In genomic region chr4:63124861-63125466, GRCm38 (mm10) we compare ENCODE assay signal across 17 mouse cellular contexts. TPM values are rescaled to one million over a fixed set of nuclear protein-coding genes. Genes with fewer than 3 reads are reported as not detected.
DNase-seq lines count a peak whose midpoint lies in the region; ATAC-seq lines count a peak whose summit lies in the region.
"Had no signal": no experiment of that assay in that cellular context is flagged by ENCODE, and none has a peak within 500 bp of the region (broad histone marks: within the 10 kb centered on the region; RNA-seq: fewer than 3 reads in every experiment).

No protein-coding gene starts in this region.

- H3K27me3 ChIP-seq in hindbrain, embryonic 16.5 days (replicated peaks; ENCODE audit: control insufficient read depth, insufficient read depth, low read length) = no peaks in the 10 kb centered on the region
- no peaks in the 10 kb centered on the region for H3K27me3 ChIP-seq in hindbrain, embryonic 10.5 days (ENCODE audit: insufficient read depth, poor library complexity, severe bottlenecking)
- peaks cover 63% of the 10 kb centered on the region for H3K27me3 ChIP-seq in midbrain, embryonic 10.5 days (ENCODE audit: low read depth, poor library complexity, severe bottlenecking)
- H3K27me3 ChIP-seq: embryonic facial prominence, embryonic 12.5 days; limb, embryonic 12.5 days; neural tube, embryonic 13.5 days had no signal

- peak; percentile 50; the same call in 1 of the 2 replicates for ATAC-seq in hindbrain, embryonic 16.5 days

- H3K36me3 ChIP-seq in hindbrain, embryonic 16.5 days (ENCODE audit: control insufficient read depth, insufficient read depth, low read length) = 0 out of 2 replicates have a peak, but pooled peaks cover 5% of the 10 kb centered on the region
- peaks cover 58% of the 10 kb centered on the region for H3K36me3 ChIP-seq in hindbrain, embryonic 10.5 days
- peaks cover 40% of the 10 kb centered on the region for H3K36me3 ChIP-seq in midbrain, embryonic 10.5 days
- H3K36me3 ChIP-seq: G1E had no signal

- H3K4me1 ChIP-seq in hindbrain, embryonic 16.5 days (ENCODE audit: control insufficient read depth, insufficient read depth, low read depth, low read length) = no peaks in the 10 kb centered on the region
- H3K4me1 ChIP-seq in hindbrain, embryonic 10.5 days (replicated peaks) = no peaks in the 10 kb centered on the region
- H3K4me1 ChIP-seq in midbrain, embryonic 10.5 days = peaks cover 14% of the 10 kb centered on the region
- H3K4me1 ChIP-seq: embryonic facial prominence, embryonic 12.5 days; heart, embryonic 10.5 days; limb, embryonic 12.5 days; neural tube, embryonic 13.5 days had no signal

- 75% methylated on average over 8 of the region's 8 CpGs for WGBS in hindbrain, embryonic 16.5 days
- whole genome bisulfite sequencing in hindbrain, embryonic 10.5 days = 79% methylated on average over 8 of the region's 8 CpGs
- 27% methylated on average over 8 of the region's 8 CpGs for WGBS in midbrain, embryonic 10.5 days

- H3K4me2 ChIP-seq in hindbrain, embryonic 16.5 days (ENCODE audit: low read length) = no peak overlapping the region
- H3K4me2 ChIP-seq: embryonic facial prominence, embryonic 12.5 days; limb, embryonic 12.5 days; neural tube, embryonic 13.5 days had no signal

- H3K27ac ChIP-seq in hindbrain, embryonic 16.5 days (ENCODE audit: low read depth, low read length) = no peak overlapping the region
- no peak overlapping the region for H3K27ac ChIP-seq in hindbrain, embryonic 10.5 days
- no peak overlapping the region for H3K27ac ChIP-seq in midbrain, embryonic 10.5 days (replicated peaks)
- H3K27ac ChIP-seq: embryonic facial prominence, embryonic 12.5 days; heart, embryonic 10.5 days; left cerebral cortex, adult 2 months; limb, embryonic 12.5 days; neural tube, embryonic 13.5 days had no signal

- no peak overlapping the region for H3K9ac ChIP-seq in hindbrain, embryonic 16.5 days (ENCODE audit: low read depth, low read length)
- H3K9ac ChIP-seq: embryonic facial prominence, embryonic 12.5 days; limb, embryonic 12.5 days; neural tube, embryonic 13.5 days had no signal

- no peak for DNase-seq in hindbrain, embryonic 10.5 days (ENCODE audit: low spot score)
- peak; percentile 41 for DNase-seq in brain, adult 2 months (ENCODE audit: low read depth, low spot score)
- peak; percentile 50 for DNase-seq in midbrain, embryonic 10.5 days (ENCODE audit: low spot score)
- peak; percentile 18 for DNase-seq in retina, adult 2 months (ENCODE audit: low read depth, low spot score)
- DNase-seq in thymus, postnatal 25 days = no peak
- no peak for DNase-seq in gastrocnemius, adult 8-10 months (ENCODE audit: low spot score in 2 of 2)
- DNase-seq: adrenal gland, postnatal 14 days; gastrocnemius, postnatal 14 days; heart, postnatal 4 days; lung, postnatal 36 days had no signal

- H3K9me3 ChIP-seq in hindbrain, embryonic 16.5 days (ENCODE audit: control insufficient read depth, low read length) = no peaks in the 10 kb centered on the region
- H3K9me3 ChIP-seq in hindbrain, embryonic 10.5 days = peaks cover 4% of the 10 kb centered on the region; the same call in 1 of the 2 replicates
- peaks cover 4% of the 10 kb centered on the region; the same call in 1 of the 2 replicates for H3K9me3 ChIP-seq in midbrain, embryonic 10.5 days (replicated peaks)
- H3K9me3 ChIP-seq: embryonic facial prominence, embryonic 12.5 days; heart, embryonic 10.5 days; limb, embryonic 12.5 days; neural tube, embryonic 13.5 days had no signal

- no peak overlapping the region for H3K4me3 ChIP-seq in hindbrain, embryonic 16.5 days (ENCODE audit: low read length)
- H3K4me3 ChIP-seq in hindbrain, embryonic 10.5 days = no peak overlapping the region
- H3K4me3 ChIP-seq in midbrain, embryonic 10.5 days = no peak overlapping the region
- H3K4me3 ChIP-seq: embryonic facial prominence, embryonic 12.5 days; heart, embryonic 10.5 days; left cerebral cortex, adult 2 months; limb, embryonic 12.5 days; neural tube, embryonic 13.5 days had no signal

RNA-seq across cellular contexts. Expression of gene Ambp, which starts 29.6 kb away (rescaled TPM):
- polyA plus RNA-seq in hindbrain, embryonic 16.5 days (2015; fragmentation: Nextera tagmentation; extraction: Ambion mirVana) = 0.29 TPM in 1 of 2 replicates, not detected in the other
- polyA plus RNA-seq in hindbrain, embryonic 10.5 days (2016; fragmentation: Nextera tagmentation; extraction: Ambion mirVana) = not detected in 2 replicates
- not detected in 2 replicates for polyA plus RNA-seq in midbrain, embryonic 10.5 days (2016; fragmentation: Nextera tagmentation; extraction: Ambion mirVana)
- not detected for total RNA-seq in gastrocnemius, adult 8-10 months (2022)
- total RNA-seq: G1E; gastrocnemius, postnatal 14 days; heart, postnatal 4 days; left cerebral cortex, adult 2 months had no signal
- polyA plus RNA-seq: G1E had no signal

RNA-seq across cellular contexts. Expression of gene Kif12, which starts 47.0 kb away (rescaled TPM):
- not detected in 2 replicates for polyA plus RNA-seq in hindbrain, embryonic 16.5 days (2015; fragmentation: Nextera tagmentation; extraction: Ambion mirVana)
- polyA plus RNA-seq in hindbrain, embryonic 10.5 days (2016; fragmentation: Nextera tagmentation; extraction: Ambion mirVana) = 0.04 TPM in 1 of 2 replicates, not detected in the other
- polyA plus RNA-seq in midbrain, embryonic 10.5 days (2016; fragmentation: Nextera tagmentation; extraction: Ambion mirVana) = not detected in 2 replicates
- not detected for total RNA-seq in gastrocnemius, adult 8-10 months (2022)
- total RNA-seq: adrenal gland, postnatal 14 days; G1E; gastrocnemius, postnatal 14 days; heart, postnatal 4 days; left cerebral cortex, adult 2 months had no signal
- polyA plus RNA-seq: G1E; neural tube, embryonic 13.5 days had no signal

Comparison
In these comparisons a context has a peak if more than half of its experiments do, and no peak if none do; other contexts are left out.
1. DNase-seq: peak in brain, adult 2 months (single experiment), midbrain, embryonic 10.5 days (single experiment) and retina, adult 2 months (single experiment); none in hindbrain, embryonic 10.5 days (single experiment), thymus, postnatal 25 days (single experiment) and gastrocnemius, adult 8-10 months (0 of 2).